Mouse (Mus musculus) kidney, embryonic 16.5 days (tissue): ENCODE measurements around the gene Bod1l. TPM values are rescaled to one million over a fixed set of nuclear protein-coding genes. Genes with fewer than 3 reads are reported as not detected.

Source experiments
- ATAC-seq: fragments of 200-750 bp; cut with Nextera tagmentation; 2 replicates; pipeline ENCODE4 v1.8.0; 2017; ENCODE audit warnings: moderate TSS enrichment; ENCODE audit not compliant: low FRiP score, low TSS enrichment
- H3K27ac ChIP-seq: fragments of 300-500 bp; sonication (generic); 2 replicates; pipeline ENCODE4 v1.5.1; 2014; ENCODE audit warnings: low read length
- H3K27me3 ChIP-seq: fragments of 300-500 bp; sonication (generic); 2 replicates; pipeline ENCODE4 v1.6.1; 2014; ENCODE audit warnings: low read length, control low read depth, mixed read lengths; ENCODE audit not compliant: insufficient read depth
- H3K36me3 ChIP-seq: fragments of 300-500 bp; sonication (generic); 2 replicates; pipeline ENCODE4 v1.6.1; 2014; ENCODE audit warnings: low read length, control low read depth, mixed read lengths; ENCODE audit not compliant: insufficient read depth
- H3K4me1 ChIP-seq: fragments of 300-500 bp; sonication (generic); 2 replicates; pipeline ENCODE4 v1.6.1; 2014; ENCODE audit warnings: low read length, control low read depth, mixed read lengths; ENCODE audit not compliant: insufficient read depth
- H3K4me2 ChIP-seq: fragments of 300-500 bp; sonication (generic); replicated peaks from 2 replicates; pipeline ENCODE4 v1.6.1; 2014; ENCODE audit warnings: low read depth, low read length
- H3K4me3 ChIP-seq: fragments of 300-500 bp; sonication (generic); 2 replicates; pipeline ENCODE4 v1.5.1; 2014; ENCODE audit warnings: mild to moderate bottlenecking, low read length
- H3K9ac ChIP-seq: fragments of 300-500 bp; sonication (generic); replicated peaks from 2 replicates; pipeline ENCODE4 v1.6.1; 2014; ENCODE audit warnings: low read length
- H3K9me3 ChIP-seq: fragments of 300-500 bp; sonication (generic); 2 replicates; pipeline ENCODE4 v1.6.1; 2016; ENCODE audit warnings: low read length, control low read depth
- WGBS: fragments of 180-500 bp; shearing (Covaris S2); extraction: QIAGEN DNeasy Blood & Tissue Kit; methylation state at CpG from one replicate; pipeline ENCODE4 v1.1.7; 2014; 5-methylcytosine and 5-hydroxymethylcytosine counted together
- polyA plus RNA-seq: library from polyadenylated mRNA; unstranded; fragments of >200 nt; fragmentation: Nextera tagmentation; extraction: Ambion mirVana; gene quantifications from 2 replicates; pipeline ENCODE4 v1.2.1, GENCODE M21; 2015

The Bod1l gene
- polyA plus RNA-seq, 1 experiment from 2014 or later = 19.0 TPM

DNA sequence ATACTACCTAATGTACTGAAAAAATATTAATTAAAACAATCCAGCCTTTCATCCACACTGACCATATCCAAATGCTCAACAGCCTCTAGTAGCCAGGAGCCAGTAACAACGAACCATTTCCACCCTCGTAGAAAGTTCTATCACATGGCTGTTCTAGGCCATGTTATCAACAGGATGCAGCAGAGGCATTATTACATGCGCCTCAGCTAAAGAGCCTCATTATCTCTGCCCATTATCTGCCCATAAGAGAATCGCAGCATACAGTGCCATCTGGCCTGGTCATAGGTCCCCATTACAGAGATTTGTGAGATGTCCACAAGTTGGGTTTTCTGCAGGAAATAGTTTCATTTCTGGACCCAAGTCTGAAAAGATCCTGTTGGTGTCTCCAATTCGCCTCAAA lies 37.9 kb downstream of the Bod1l start:
- no peak overlapping the region for H3K4me3 ChIP-seq

DNA sequence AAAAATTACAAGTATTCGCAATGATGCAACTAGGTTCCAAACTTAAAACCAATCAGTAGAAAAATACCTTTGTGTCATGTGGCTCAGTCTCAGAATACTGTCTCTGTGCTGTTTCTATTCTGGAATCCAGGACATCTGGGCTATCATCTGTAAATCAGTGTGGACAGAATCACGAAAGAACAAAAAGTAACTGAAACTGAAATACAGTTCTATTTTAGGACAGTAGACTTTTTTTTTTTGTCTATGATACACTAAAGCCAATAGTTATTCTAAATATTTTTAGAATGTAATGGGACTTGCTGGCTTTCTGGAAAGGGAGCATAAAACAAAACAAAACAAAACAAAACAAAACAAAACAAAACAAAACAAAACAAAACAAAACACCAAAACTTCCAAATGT lies 39.0 kb downstream of the Bod1l start:
- 91% methylated on average over 2 of the region's 2 CpGs for WGBS
- peaks cover 43% of the 10 kb centered on the region for H3K36me3 ChIP-seq

More for the DNA sequence above, 37.9 kb downstream of the Bod1l start:
- no peaks in the 10 kb centered on the region for H3K9me3 ChIP-seq
- WGBS = 88% methylated on average over 5 of the region's 5 CpGs
- ATAC-seq = no peak
- no peak overlapping the region for H3K9ac ChIP-seq
- no peaks in the 10 kb centered on the region for H3K4me1 ChIP-seq
- H3K4me2 ChIP-seq = no peak overlapping the region
- H3K36me3 ChIP-seq = peaks cover 36% of the 10 kb centered on the region
- H3K27me3 ChIP-seq = no peaks in the 10 kb centered on the region
- no peak overlapping the region for H3K27ac ChIP-seq

GRCm38 (mm10) chr5:41804643-41805042 lies 39.5 kb downstream of the Bod1l start:
- Histone ChIP-seq H3K4me3 (no peak overlapping the region), H3K27me3 (no peaks in the 10 kb centered on the region), H3K4me1 (no peaks in the 10 kb centered on the region), H3K27ac (no peak overlapping the region), H3K36me3 (peaks cover 42% of the 10 kb centered on the region), H3K4me2 (no peak overlapping the region), H3K9ac (no peak overlapping the region), H3K9me3 (no peaks in the 10 kb centered on the region)
- no peak for ATAC-seq
- 89% methylated on average over 2 of the region's 2 CpGs for WGBS

More for the DNA sequence above, 39.0 kb downstream of the Bod1l start:
- no peak overlapping the region for H3K4me2 ChIP-seq
- no peaks in the 10 kb centered on the region for H3K27me3 ChIP-seq
- no peak overlapping the region for H3K9ac ChIP-seq
- H3K9me3 ChIP-seq = no peaks in the 10 kb centered on the region
- no peaks in the 10 kb centered on the region for H3K4me1 ChIP-seq
- H3K27ac ChIP-seq = no peak overlapping the region
- no peak overlapping the region for H3K4me3 ChIP-seq
- ATAC-seq = no peak

DNA sequence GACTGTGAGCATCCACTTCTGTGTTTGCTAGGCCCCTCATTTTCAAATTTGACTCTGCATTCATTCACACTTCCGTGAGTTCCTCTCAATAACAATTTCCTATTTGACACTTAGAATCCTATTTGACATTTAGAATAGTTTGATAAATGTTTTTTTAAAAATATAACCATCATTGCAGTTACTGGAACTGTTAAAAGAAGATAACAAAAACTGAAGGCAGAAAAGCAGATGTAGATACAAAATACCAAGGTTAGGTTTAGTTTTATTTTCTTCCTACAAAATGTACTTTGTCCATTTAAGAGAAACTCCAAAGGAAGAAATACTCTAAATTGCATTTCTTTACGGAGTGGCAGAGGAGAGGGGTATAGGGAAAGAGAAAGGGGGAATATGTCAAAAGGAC lies 42.5 kb downstream of the Bod1l start:
- Histone ChIP-seq H3K27me3 (no peaks in the 10 kb centered on the region), H3K36me3 (peaks cover 40% of the 10 kb centered on the region), H3K27ac (no peak overlapping the region), H3K4me1 (no peaks in the 10 kb centered on the region), H3K9ac (no peak overlapping the region), H3K4me2 (no peak overlapping the region), H3K4me3 (no peak overlapping the region), H3K9me3 (no peaks in the 10 kb centered on the region)
- ATAC-seq = no peak
- 91% methylated on average over 2 of the region's 2 CpGs for WGBS

GRCm38 (mm10) chr5:41794434-41794833 lies 49.7 kb downstream of the Bod1l start:
- no peak overlapping the region for H3K4me3 ChIP-seq
- H3K27me3 ChIP-seq = no peaks in the 10 kb centered on the region
- H3K4me2 ChIP-seq = no peak overlapping the region
- no peak overlapping the region for H3K27ac ChIP-seq
- no peak for ATAC-seq
- no peaks in the 10 kb centered on the region for H3K9me3 ChIP-seq
- H3K36me3 ChIP-seq = peaks cover 45% of the 10 kb centered on the region
- H3K9ac ChIP-seq = no peak overlapping the region
- H3K4me1 ChIP-seq = no peaks in the 10 kb centered on the region

- H3K27ac ChIP-seq = no peak overlapping the region
- H3K9ac ChIP-seq = no peak overlapping the region
- 67% methylated on average over 2 of the region's 2 CpGs for WGBS
- no peaks in the 10 kb centered on the region for H3K9me3 ChIP-seq
- H3K4me1 ChIP-seq = no peaks in the 10 kb centered on the region
- H3K36me3 ChIP-seq = peaks cover 61% of the 10 kb centered on the region
- no peak overlapping the region for H3K4me3 ChIP-seq
- peak; percentile 89 for ATAC-seq
- no peaks in the 10 kb centered on the region for H3K27me3 ChIP-seq
- H3K4me2 ChIP-seq = no peak overlapping the region
These were observed 53.6 kb downstream of the Bod1l start for GRCm38 (mm10) chr5:41790517-41790916.

DNA sequence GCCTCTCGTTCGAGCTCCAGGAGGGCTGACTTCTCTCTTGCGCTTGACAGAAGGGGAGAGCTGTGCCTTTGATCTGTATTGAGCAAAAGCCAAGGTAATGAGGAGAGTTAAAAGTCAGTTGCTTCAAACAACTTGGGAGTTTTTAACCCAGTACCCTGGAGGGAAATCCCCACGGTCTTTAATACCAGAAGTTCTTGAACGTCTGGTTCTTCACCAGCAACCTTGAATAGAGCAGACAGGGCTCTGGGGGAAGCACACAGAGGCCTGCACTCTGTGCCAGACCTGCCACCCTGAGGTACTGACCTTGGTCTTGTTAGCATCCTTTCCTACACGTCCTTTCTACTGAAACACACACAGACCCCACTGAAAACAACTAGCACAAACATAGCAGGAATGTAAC lies 55.2 kb downstream of the Bod1l start:
- Histone ChIP-seq H3K36me3 (peaks cover 61% of the 10 kb centered on the region), H3K9me3 (no peaks in the 10 kb centered on the region), H3K9ac (no peak overlapping the region), H3K27ac (no peak overlapping the region), H3K4me1 (no peaks in the 10 kb centered on the region), H3K4me3 (no peak overlapping the region), H3K4me2 (no peak overlapping the region), H3K27me3 (no peaks in the 10 kb centered on the region)
- no peak for ATAC-seq
- WGBS = 79% methylated on average over 6 of the region's 6 CpGs

DNA sequence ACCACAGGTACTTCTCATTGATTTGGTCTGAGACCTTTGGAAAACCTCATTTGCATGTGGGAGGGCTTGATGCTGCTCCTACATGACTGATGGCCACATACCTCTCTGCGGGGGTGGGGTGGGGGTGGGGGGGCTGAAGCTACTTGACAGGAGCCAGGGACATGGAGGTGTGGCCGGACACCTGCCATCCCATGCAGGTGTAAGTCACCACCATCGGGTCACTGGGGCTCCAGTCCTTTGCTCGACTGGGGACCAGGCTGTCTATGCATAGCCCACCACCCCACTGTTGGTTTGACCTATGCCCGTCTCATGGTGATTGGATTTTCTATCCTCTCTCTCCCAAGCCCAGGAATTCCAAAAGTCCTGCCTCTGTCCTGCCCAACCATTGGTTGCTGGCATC lies 62.2 kb downstream of the Bod1l start:
- no peaks in the 10 kb centered on the region for H3K27me3 ChIP-seq
- 85% methylated on average over 5 of the region's 5 CpGs for WGBS
- ATAC-seq = no peak
- H3K4me1 ChIP-seq = no peaks in the 10 kb centered on the region
- H3K4me2 ChIP-seq = no peak overlapping the region
- peaks cover 22% of the 10 kb centered on the region for H3K36me3 ChIP-seq
- H3K9ac ChIP-seq = no peak overlapping the region
- H3K4me3 ChIP-seq = no peak overlapping the region
- H3K27ac ChIP-seq = no peak overlapping the region
- H3K9me3 ChIP-seq = no peaks in the 10 kb centered on the region

GRCm38 (mm10) chr5:41780026-41780425 lies 64.1 kb downstream of the Bod1l start:
- Histone ChIP-seq H3K4me1 (peaks cover 8% of the 10 kb centered on the region), H3K9me3 (no peaks in the 10 kb centered on the region), H3K4me2 (no peak overlapping the region), H3K27ac (no peak overlapping the region), H3K36me3 (peaks cover 3% of the 10 kb centered on the region; the same call in 1 of the 2 replicates), H3K27me3 (no peaks in the 10 kb centered on the region), H3K9ac (no peak overlapping the region), H3K4me3 (no peak overlapping the region)
- no peak for ATAC-seq
- WGBS = 78% methylated on average over 3 of the region's 3 CpGs

DNA sequence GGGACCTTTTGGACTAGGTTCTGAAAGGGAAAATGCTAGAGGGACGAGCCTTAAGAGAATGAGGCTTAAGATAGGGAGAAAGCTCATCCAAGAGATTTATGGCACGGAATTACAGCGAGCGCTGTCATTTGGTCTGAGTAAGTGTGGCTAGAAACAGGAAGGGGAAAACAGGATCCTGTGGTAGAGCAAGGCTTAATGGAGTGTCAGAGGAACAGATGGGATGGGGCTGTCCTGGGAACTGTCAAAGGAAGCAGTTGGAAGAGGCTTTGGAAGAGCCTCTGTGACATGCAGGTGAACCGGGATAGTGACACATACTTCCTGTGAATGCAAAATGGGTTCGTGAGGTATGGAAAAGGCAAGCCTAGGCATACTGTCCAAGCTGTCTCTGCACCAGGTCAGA lies 68.4 kb downstream of the Bod1l start:
- Histone ChIP-seq H3K4me1 (peaks cover 8% of the 10 kb centered on the region), H3K27ac (no peak overlapping the region), H3K4me3 (no peak overlapping the region), H3K27me3 (no peaks in the 10 kb centered on the region), H3K9me3 (no peaks in the 10 kb centered on the region), H3K4me2 (no peak overlapping the region), H3K9ac (no peak overlapping the region), H3K36me3 (no peaks in the 10 kb centered on the region)
- WGBS = 15% methylated on average over 6 of the region's 6 CpGs
- ATAC-seq = 0 out of 2 replicates have a peak, but pooled peaks have one; percentile 65
